Mouse (Mus musculus) bone marrow, adult 2 months (tissue): ENCODE data around the gene Morc2a.

Source experiments
- CTCF ChIP-seq: fragments of 200-500 bp; IDR thresholded peaks from 2 replicates; pipeline ENCODE4 v1.5.1; 2011; ENCODE audit warnings: low read length, control low read depth; ENCODE audit not compliant: control insufficient read depth, insufficient read depth
- POLR2A ChIP-seq: fragments of 200-500 bp; IDR thresholded peaks from 2 replicates; pipeline ENCODE4 v1.6.1; 2011; ENCODE audit warnings: low read depth, mild to moderate bottlenecking, control low read depth, low read length, borderline replicate concordance; ENCODE audit not compliant: control insufficient read depth

GRCm38 (mm10) chr11:3624391-3625027 is 24.5 kb upstream of the Morc2a start:
- TF ChIP-seq CTCF = no peak
- TF ChIP-seq POLR2A = no peak
